Mouse (Mus musculus) liver, postnatal 0 days (tissue): ENCODE data around the gene Paf1. TPM values are rescaled to one million over a fixed set of nuclear protein-coding genes. Genes with fewer than 3 reads are reported as not detected.

ENCODE experiments used
- ATAC-seq: fragments of 200-750 bp; cut with Nextera tagmentation; 2 replicates; pipeline ENCODE4 v1.8.0; 2017; ENCODE audit warnings: mild to moderate bottlenecking, moderate library complexity
- DNase-seq: peaks from one replicate; pipeline ENCODE4 v3.0.0-alpha.2; 2016
- H3K27ac ChIP-seq: fragments of 300-500 bp; sonication (generic); 2 replicates; pipeline ENCODE4 v1.5.1; 2014; ENCODE audit warnings: antibody characterized with exemption, moderate library complexity, mild to moderate bottlenecking, low read depth
- H3K27me3 ChIP-seq: fragments of 300-500 bp; sonication (generic); 2 replicates; pipeline ENCODE4 v1.6.1; 2014; ENCODE audit warnings: low read length, control low read depth, mixed read lengths; ENCODE audit not compliant: insufficient read depth
- H3K36me3 ChIP-seq: fragments of 300-500 bp; sonication (generic); replicated peaks from 2 replicates; pipeline ENCODE4 v1.6.1; 2014; ENCODE audit warnings: mild to moderate bottlenecking, control low read depth, low read length, moderate library complexity, mixed read lengths; ENCODE audit not compliant: insufficient read depth
- H3K4me1 ChIP-seq: fragments of 300-500 bp; sonication (generic); 2 replicates; pipeline ENCODE4 v1.6.1; 2014; ENCODE audit warnings: antibody characterized with exemption, mild to moderate bottlenecking, control low read depth; ENCODE audit not compliant: insufficient read depth
- H3K4me2 ChIP-seq: fragments of 300-500 bp; sonication (generic); 2 replicates; pipeline ENCODE4 v1.6.1; 2014; ENCODE audit warnings: low read depth, mild to moderate bottlenecking, low read length, moderate library complexity, mixed read lengths
- H3K4me3 ChIP-seq: fragments of 300-500 bp; sonication (generic); 2 replicates; pipeline ENCODE4 v1.5.1; 2014; ENCODE audit warnings: low read depth, low read length
- H3K9ac ChIP-seq: fragments of 300-500 bp; sonication (generic); replicated peaks from 2 replicates; pipeline ENCODE4 v1.6.1; 2014; ENCODE audit warnings: mild to moderate bottlenecking, moderate library complexity
- H3K9me3 ChIP-seq: fragments of 300-500 bp; sonication (generic); 2 replicates; pipeline ENCODE4 v1.6.1; 2016; ENCODE audit warnings: mild to moderate bottlenecking, control low read depth, low read length, mixed read lengths
- CTCF ChIP-seq: sonication (generic); IDR thresholded peaks from 2 replicates; pipeline ENCODE4 v1.5.1; 2016; ENCODE audit warnings: antibody characterized with exemption, low read depth
- EP300 ChIP-seq: IDR thresholded peaks from 2 replicates; pipeline ENCODE4 v1.6.1; 2016; ENCODE audit warnings: antibody characterized with exemption, low read depth, mild to moderate bottlenecking
- WGBS: fragments of 180-500 bp; shearing (Covaris S2); extraction: QIAGEN DNeasy Blood & Tissue Kit; methylation state at CpG from one replicate; pipeline ENCODE4 v1.1.7; 2014; ENCODE audit not compliant: insufficient replicate concordance; 5-methylcytosine and 5-hydroxymethylcytosine counted together
- polyA plus RNA-seq: library from polyadenylated mRNA; unstranded; fragments of >200 nt; fragmentation: Nextera tagmentation; extraction: Ambion mirVana; gene quantifications from 2 replicates; pipeline ENCODE4 v1.2.1, GENCODE M21; 2015

The Paf1 gene
- polyA plus RNA-seq = 16.9 and 21.1 TPM in 2 replicates

- DNase-seq = peak; percentile 96
- TF ChIP-seq CTCF (no peak), EP300 (0 out of 2 replicates have a peak, but pooled peaks have one; percentile 14)
- Histone ChIP-seq H3K9ac (peak within 1 kb of the TSS; percentile 92), H3K4me2 (peak within 1 kb of the TSS; percentile 99), H3K27ac (peak within 1 kb of the TSS; percentile 72), H3K4me3 (peak within 1 kb of the TSS; percentile 86), H3K27me3 (no peaks in the 10 kb centered on the region), H3K36me3 (peaks cover 41% of the 10 kb centered on the region), H3K9me3 (no peaks in the 10 kb centered on the region), H3K4me1 (peaks cover 15% of the 10 kb centered on the region)
- WGBS = under 1% methylated on average over 58 of the region's 58 CpGs
- peak; percentile 98 for ATAC-seq
These were observed at the start of gene Paf1, which contains the start of gene Med29 for GRCm38 (mm10) chr7:28392429-28393271. Paf1 (plus strand) TSS chr7:28392951. Med29 (minus strand) TSS chr7:28392708.

DNA sequence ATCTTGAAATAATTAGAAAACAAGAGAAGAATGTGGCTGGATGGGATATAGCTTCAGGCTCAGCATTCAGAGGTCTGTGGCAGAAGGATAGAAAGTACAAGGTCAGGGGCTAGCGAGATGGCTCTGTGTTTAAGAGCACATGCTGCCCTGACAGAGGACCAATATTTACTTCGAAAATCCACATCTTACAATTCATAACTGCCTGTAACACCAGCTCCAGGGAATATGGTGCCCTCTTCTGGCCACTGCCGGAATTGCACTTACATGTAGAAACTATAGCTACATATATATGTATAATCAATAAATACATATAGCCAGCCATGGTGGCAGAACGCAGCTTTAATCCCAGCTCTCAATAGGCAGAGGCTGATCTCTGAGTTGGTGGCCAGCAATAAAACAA lies 48.1 kb upstream of the Paf1 start:
- no peak overlapping the region for H3K27ac ChIP-seq
- H3K4me3 ChIP-seq = no peak overlapping the region
- H3K9ac ChIP-seq = no peak overlapping the region
- H3K36me3 ChIP-seq = no peaks in the 10 kb centered on the region
- ATAC-seq = no peak
- H3K4me1 ChIP-seq = peaks cover 14% of the 10 kb centered on the region
- H3K27me3 ChIP-seq = no peaks in the 10 kb centered on the region
- TF ChIP-seq CTCF (peak; percentile 95), EP300 (no peak)
- peak; percentile 88 for DNase-seq
- WGBS = 3% methylated on average over 4 of the region's 4 CpGs
- no peak overlapping the region for H3K4me2 ChIP-seq
- no peaks in the 10 kb centered on the region for H3K9me3 ChIP-seq

DNA sequence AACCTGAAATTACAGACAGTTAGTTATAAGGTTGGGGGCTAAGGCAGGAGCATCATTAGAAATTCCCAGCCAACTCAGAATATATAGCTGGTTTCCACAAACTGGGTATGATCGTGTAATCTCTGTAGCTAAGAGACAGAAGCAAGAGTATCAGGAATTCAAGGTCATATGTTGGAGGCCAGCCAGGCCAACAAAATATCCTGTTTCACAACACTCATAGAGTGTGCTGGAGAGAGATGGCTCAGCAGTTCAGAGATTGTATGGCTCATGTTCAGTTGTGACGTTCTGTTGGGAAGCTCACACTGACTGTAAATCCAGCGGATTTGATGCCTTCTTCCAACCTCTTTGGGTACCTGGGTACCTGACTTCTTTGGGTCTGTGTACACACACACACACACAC lies 45.0 kb upstream of the Paf1 start:
- DNase-seq (peak; percentile 78), ATAC-seq (peak; percentile 35)
- Histone ChIP-seq H3K27me3 (no peaks in the 10 kb centered on the region), H3K36me3 (peaks cover 6% of the 10 kb centered on the region; the same call in 1 of the 2 replicates), H3K27ac (peak overlapping the region; percentile 74), H3K9me3 (no peaks in the 10 kb centered on the region), H3K9ac (no peak overlapping the region), H3K4me1 (peaks cover 18% of the 10 kb centered on the region), H3K4me3 (no peak overlapping the region), H3K4me2 (no peak overlapping the region)
- TF ChIP-seq CTCF = no peak
- no peak for TF ChIP-seq EP300
- 37% methylated on average over 3 of the region's 3 CpGs for WGBS

- TF ChIP-seq EP300 (no peak), CTCF (peak; percentile 39)
- H3K27me3 ChIP-seq = no peaks in the 10 kb centered on the region
- H3K4me2 ChIP-seq = no peak overlapping the region
- H3K27ac ChIP-seq = peak overlapping the region; percentile 74; the same call in 1 of the 2 replicates
- no peak for DNase-seq
- H3K4me1 ChIP-seq = peaks cover 18% of the 10 kb centered on the region
- ATAC-seq = no peak
- peaks cover 15% of the 10 kb centered on the region for H3K36me3 ChIP-seq
- no peak overlapping the region for H3K9ac ChIP-seq
- no peak overlapping the region for H3K4me3 ChIP-seq
- no peaks in the 10 kb centered on the region for H3K9me3 ChIP-seq
- WGBS = 82% methylated on average over 7 of the region's 7 CpGs
These were observed 44.1 kb upstream of the Paf1 start for GRCm38 (mm10) chr7:28348601-28349000.

- Histone ChIP-seq H3K36me3 (peaks cover 23% of the 10 kb centered on the region), H3K4me1 (peaks cover 18% of the 10 kb centered on the region), H3K9ac (peak within 1 kb of the TSS; percentile 88), H3K27me3 (no peaks in the 10 kb centered on the region), H3K4me2 (peak within 1 kb of the TSS; percentile 85), H3K4me3 (peak within 1 kb of the TSS; percentile 82), H3K27ac (peak within 1 kb of the TSS; percentile 79), H3K9me3 (no peaks in the 10 kb centered on the region)
- 5% methylated on average over 47 of the region's 50 CpGs for WGBS
- peak; percentile 92 for ATAC-seq
- DNase-seq = peak; percentile 99
- TF ChIP-seq CTCF (peak; percentile 10; the same call in 1 of the 2 replicates), EP300 (no peak; the same call in 1 of the 2 replicates)
These were observed 42.4 kb upstream of the Paf1 start, which contains the start of gene Rps16 for GRCm38 (mm10) chr7:28350155-28350883. Rps16 (plus strand) TSS chr7:28350652.
